Mouse (Mus musculus) embryonic facial prominence, embryonic 15.5 days (tissue): ENCODE measurements around the gene Gabra5. TPM values are rescaled to one million over a fixed set of nuclear protein-coding genes. Genes with fewer than 3 reads are reported as not detected.

Experiments used
- ATAC-seq: fragments of 200-750 bp; cut with Nextera tagmentation; 2 replicates; pipeline ENCODE4 v1.8.0; 2017; ENCODE audit warnings: low read depth, moderate TSS enrichment; ENCODE audit not compliant: insufficient number of reproducible peaks, low FRiP score, low TSS enrichment
- H3K27ac ChIP-seq: fragments of 300-500 bp; sonication (generic); replicated peaks from 2 replicates; pipeline ENCODE4 v1.5.1; 2015; ENCODE audit warnings: mild to moderate bottlenecking, inconsistent platforms
- H3K27me3 ChIP-seq: fragments of 300-500 bp; sonication (generic); 2 replicates; pipeline ENCODE4 v1.6.1; 2015; ENCODE audit warnings: inconsistent platforms
- H3K36me3 ChIP-seq: fragments of 300-500 bp; sonication (generic); 2 replicates; pipeline ENCODE4 v1.6.1; 2015; ENCODE audit warnings: mild to moderate bottlenecking, inconsistent platforms
- H3K4me1 ChIP-seq: fragments of 300-500 bp; sonication (generic); 2 replicates; pipeline ENCODE4 v1.6.1; 2015; ENCODE audit warnings: inconsistent platforms
- H3K4me2 ChIP-seq: fragments of 300-500 bp; sonication (generic); replicated peaks from 2 replicates; pipeline ENCODE4 v1.6.1; 2015; ENCODE audit warnings: mild to moderate bottlenecking, inconsistent platforms
- H3K4me3 ChIP-seq: fragments of 300-500 bp; sonication (generic); replicated peaks from 2 replicates; pipeline ENCODE4 v1.5.1; 2015; ENCODE audit warnings: mild to moderate bottlenecking, inconsistent platforms
- H3K9ac ChIP-seq: fragments of 300-500 bp; sonication (generic); 2 replicates; pipeline ENCODE4 v1.6.1; 2015; ENCODE audit warnings: inconsistent platforms
- H3K9me3 ChIP-seq: fragments of 300-500 bp; sonication (generic); replicated peaks from 2 replicates; pipeline ENCODE4 v1.6.1; 2016; ENCODE audit warnings: inconsistent platforms
- WGBS: fragments of 180-500 bp; shearing (Covaris S2); methylation state at CpG from one replicate; pipeline ENCODE4 v1.1.7; 2015; 5-methylcytosine and 5-hydroxymethylcytosine counted together
- polyA plus RNA-seq: library from polyadenylated mRNA; unstranded; fragments of >200 nt; fragmentation: Nextera tagmentation; extraction: Ambion mirVana; gene quantifications from 2 replicates; pipeline ENCODE4 v1.2.1, GENCODE M21; 2015

The Gabra5 gene
- polyA plus RNA-seq, result 0.93 and 1.5 TPM in 2 replicates

DNA sequence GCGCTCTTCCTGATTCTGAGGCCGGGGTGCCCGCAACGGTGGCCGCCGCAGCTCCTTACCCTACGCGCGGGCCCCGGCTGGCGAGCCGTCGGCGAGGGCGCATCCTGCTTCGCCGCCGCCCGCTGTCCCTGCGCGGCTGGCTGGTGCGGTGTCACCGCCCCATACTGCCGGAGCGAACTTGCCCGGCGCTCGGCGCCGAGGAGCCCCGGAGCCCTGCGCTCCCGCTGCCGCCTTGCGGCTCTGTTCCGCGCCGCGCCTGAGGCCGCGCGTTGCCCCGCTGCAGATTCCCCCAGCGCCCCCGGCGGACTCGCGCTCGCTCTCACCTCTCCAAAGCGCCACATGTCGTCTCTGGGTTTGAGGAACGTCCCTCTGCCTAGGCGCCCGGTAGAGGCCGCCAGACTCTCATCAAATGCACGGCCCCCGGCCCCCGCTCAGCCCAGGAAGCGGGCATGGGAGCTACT, at the start of gene Gabra5:
Gene Gabra5 (minus strand): TSS at position 379 of the 461 bp plus-strand sequence.
- peaks cover 56% of the 10 kb centered on the region for H3K27me3 ChIP-seq
- under 1% methylated on average over 59 of the region's 59 CpGs for WGBS
- peak; percentile 29; the same call in 1 of the 2 replicates for ATAC-seq

DNA sequence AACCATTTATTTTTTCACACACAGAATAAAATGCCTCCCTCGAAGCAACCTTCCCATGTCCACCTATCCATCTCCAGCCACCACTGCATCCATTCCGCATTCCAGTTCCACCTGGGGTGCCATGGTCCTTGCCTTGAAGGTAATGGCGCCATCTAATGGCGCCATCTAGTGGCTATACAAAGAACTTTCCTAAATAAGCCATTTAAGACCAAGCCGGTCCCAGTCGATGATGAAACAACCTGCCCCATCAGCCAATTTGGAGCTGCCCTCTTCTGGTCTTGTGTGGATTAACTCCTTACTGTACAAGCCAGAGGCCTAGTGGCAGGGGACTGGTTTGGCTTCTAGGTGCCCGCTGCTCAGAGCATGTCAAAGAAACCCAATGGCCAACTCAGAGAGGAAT, 28.7 kb upstream of the Gabra5 start:
- no peaks in the 10 kb centered on the region for H3K36me3 ChIP-seq
- H3K4me1 ChIP-seq, result no peaks in the 10 kb centered on the region
- no peak for ATAC-seq
- no peak overlapping the region for H3K4me3 ChIP-seq
- no peaks in the 10 kb centered on the region for H3K9me3 ChIP-seq
- no peak overlapping the region for H3K9ac ChIP-seq
- H3K27ac ChIP-seq, result no peak overlapping the region
- H3K27me3 ChIP-seq, result no peaks in the 10 kb centered on the region
- 20% methylated on average over 7 of the region's 7 CpGs for WGBS
- no peak overlapping the region for H3K4me2 ChIP-seq

More for the DNA sequence above, at the start of gene Gabra5:
- peak within 1 kb of the TSS; percentile 69 for H3K4me2 ChIP-seq
- no peaks in the 10 kb centered on the region for H3K9me3 ChIP-seq
- peak within 1 kb of the TSS; percentile 42 for H3K4me3 ChIP-seq
- peaks cover 12% of the 10 kb centered on the region for H3K4me1 ChIP-seq
- no peaks in the 10 kb centered on the region for H3K36me3 ChIP-seq
- no peak within 1 kb of the TSS for H3K9ac ChIP-seq
- no peak within 1 kb of the TSS for H3K27ac ChIP-seq

DNA sequence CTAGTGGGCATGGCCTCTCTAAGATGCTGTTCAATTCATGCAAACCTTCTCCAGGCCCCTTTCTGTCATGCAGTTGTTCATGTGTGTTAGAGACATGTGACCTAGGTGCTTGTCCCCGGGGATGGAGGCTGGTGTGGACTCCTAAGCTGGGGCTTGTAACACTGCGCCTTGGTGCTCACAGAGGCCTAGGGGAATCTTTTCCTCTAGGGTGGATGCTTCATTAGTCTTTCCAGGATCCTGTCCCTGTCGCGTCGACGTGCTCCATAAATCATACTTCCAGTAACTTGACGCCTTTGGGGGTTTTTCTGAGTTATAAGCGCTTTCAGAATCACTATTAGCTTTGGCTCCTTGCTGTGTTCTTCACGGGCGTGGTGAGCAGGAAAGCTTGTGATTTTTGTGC, 22.8 kb upstream of the Gabra5 start:
- H3K27me3 ChIP-seq, result no peaks in the 10 kb centered on the region
- H3K9ac ChIP-seq, result no peak overlapping the region
- no peak for ATAC-seq
- WGBS, result 83% methylated on average over 10 of the region's 10 CpGs
- H3K4me3 ChIP-seq, result no peak overlapping the region
- H3K9me3 ChIP-seq, result no peaks in the 10 kb centered on the region
- H3K27ac ChIP-seq, result no peak overlapping the region
- no peaks in the 10 kb centered on the region for H3K4me1 ChIP-seq
- no peak overlapping the region for H3K4me2 ChIP-seq
- H3K36me3 ChIP-seq, result no peaks in the 10 kb centered on the region

DNA sequence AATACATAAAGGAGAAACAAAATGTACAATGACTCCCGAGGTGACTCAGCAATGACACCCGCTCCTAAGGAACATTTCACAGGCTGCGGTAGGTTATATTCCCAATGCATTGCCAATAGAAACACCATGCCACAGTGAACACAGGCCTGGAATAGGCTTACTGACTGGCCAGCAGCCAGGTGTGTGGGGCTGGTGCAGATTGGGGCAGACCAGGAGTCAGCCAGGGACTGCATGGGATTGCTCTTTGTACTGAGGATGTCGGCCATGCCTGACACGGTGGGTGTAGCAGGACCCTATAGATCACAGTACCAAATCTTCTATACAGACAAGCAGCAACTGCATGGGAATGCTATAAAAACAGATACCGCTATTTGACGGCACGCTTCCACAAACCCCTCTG, 20.1 kb upstream of the Gabra5 start:
- Histone ChIP-seq H3K27me3 (no peaks in the 10 kb centered on the region), H3K4me3 (no peak overlapping the region), H3K4me2 (no peak overlapping the region), H3K9ac (no peak overlapping the region), H3K9me3 (no peaks in the 10 kb centered on the region), H3K27ac (no peak overlapping the region), H3K36me3 (no peaks in the 10 kb centered on the region), H3K4me1 (no peaks in the 10 kb centered on the region)
- no peak for ATAC-seq
- WGBS, result 86% methylated on average over 8 of the region's 8 CpGs

DNA sequence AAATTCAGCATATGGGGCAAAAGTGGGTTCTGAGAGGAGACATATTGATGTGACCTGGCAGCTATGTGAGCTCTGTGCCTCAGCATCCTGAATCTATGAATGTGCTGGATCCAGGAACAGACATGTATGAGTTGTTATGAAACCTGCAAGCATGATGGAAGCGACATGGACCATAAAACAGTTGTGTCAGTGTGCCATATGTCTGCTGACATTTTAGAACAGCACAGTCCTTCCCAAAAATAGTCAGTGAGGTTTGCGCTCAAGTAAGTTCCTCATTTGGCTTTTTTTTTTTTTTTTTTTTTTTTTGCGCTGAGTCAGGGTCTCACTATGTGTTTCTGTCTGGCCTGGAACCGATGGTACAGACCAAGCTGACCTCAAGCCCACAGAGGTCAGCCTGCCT, 19.6 kb upstream of the Gabra5 start:
- Histone ChIP-seq H3K27me3 (no peaks in the 10 kb centered on the region), H3K36me3 (no peaks in the 10 kb centered on the region), H3K4me3 (no peak overlapping the region), H3K9me3 (no peaks in the 10 kb centered on the region), H3K4me1 (no peaks in the 10 kb centered on the region), H3K27ac (no peak overlapping the region), H3K9ac (no peak overlapping the region), H3K4me2 (no peak overlapping the region)
- ATAC-seq, result no peak
- 80% methylated on average over 4 of the region's 4 CpGs for WGBS

DNA sequence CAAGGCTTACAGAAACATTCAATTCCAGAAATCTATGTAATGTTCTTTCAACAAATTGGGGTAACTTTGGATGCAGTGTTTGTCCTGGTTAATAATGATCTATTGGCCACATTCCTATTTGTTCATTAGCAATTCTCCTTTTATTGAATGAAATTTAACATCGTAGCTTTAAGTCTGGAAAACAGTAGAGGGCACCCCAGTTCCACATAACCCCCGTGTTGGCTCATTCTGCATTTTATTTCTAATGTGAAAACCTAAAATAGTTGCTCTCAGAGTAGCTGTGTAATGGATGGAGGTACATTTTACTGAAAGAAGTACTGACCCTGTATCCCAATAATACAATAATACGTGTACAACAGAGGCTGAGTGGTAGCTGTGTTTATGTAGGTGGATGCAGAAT, 3.1 kb upstream of the Gabra5 start:
- H3K4me3 ChIP-seq, result no peak overlapping the region
- no peak overlapping the region for H3K9ac ChIP-seq
- H3K4me1 ChIP-seq, result peaks cover 12% of the 10 kb centered on the region
- H3K4me2 ChIP-seq, result no peak overlapping the region
- no peaks in the 10 kb centered on the region for H3K36me3 ChIP-seq
- peaks cover 39% of the 10 kb centered on the region for H3K27me3 ChIP-seq
- ATAC-seq, result no peak
- WGBS, result 23% methylated on average over 3 of the region's 3 CpGs
- no peaks in the 10 kb centered on the region for H3K9me3 ChIP-seq
- no peak overlapping the region for H3K27ac ChIP-seq

DNA sequence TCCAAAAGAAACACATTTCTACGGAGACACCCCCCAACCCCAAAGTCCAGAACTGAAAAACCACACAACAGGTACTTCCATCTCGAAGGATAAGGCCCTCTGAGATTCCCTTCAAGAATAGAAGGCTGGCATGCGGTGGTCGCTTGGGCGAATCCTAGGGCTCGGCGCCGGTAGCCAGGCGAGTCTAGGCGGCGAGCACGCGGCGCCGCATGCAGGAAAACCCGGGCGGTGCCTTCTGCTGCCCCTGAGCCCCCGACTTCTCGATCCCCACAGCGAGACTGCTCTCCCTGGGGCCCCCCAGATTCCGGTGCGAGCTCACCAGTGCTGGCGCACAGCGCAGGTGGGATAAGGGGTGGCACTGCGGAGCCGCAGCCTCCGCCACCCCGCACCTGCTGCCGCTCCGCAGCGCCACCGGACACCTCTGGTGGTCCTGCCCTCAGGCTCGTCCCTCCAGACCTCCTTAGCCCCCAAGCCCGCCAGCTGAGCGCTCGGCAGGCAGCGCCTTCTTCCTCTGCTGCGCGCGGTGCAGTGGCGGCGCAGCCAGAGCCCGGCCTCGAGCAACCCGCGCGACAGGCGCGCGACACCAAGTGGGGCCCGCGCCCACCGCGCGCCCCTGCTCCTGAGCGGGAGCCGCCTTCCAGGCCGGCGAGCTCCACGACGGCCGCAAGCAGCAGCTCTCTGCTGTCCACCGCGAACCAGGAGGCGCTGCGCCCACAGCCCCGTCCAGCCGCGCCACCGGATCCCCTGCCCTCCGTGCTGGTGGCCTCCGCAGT, 813 bp downstream of the Gabra5 start:
- no peak overlapping the region for H3K27ac ChIP-seq
- H3K9me3 ChIP-seq, result no peaks in the 10 kb centered on the region
- 2% methylated on average over 66 of the region's 72 CpGs for WGBS
- H3K9ac ChIP-seq, result no peak overlapping the region
- 0 out of 2 replicates have a peak, but pooled peaks have one; percentile 11 for ATAC-seq
- H3K36me3 ChIP-seq, result no peaks in the 10 kb centered on the region
- peaks cover 12% of the 10 kb centered on the region for H3K4me1 ChIP-seq
- H3K4me2 ChIP-seq, result peak overlapping the region; percentile 69
- peaks cover 56% of the 10 kb centered on the region for H3K27me3 ChIP-seq
- peak overlapping the region; percentile 42 for H3K4me3 ChIP-seq

DNA sequence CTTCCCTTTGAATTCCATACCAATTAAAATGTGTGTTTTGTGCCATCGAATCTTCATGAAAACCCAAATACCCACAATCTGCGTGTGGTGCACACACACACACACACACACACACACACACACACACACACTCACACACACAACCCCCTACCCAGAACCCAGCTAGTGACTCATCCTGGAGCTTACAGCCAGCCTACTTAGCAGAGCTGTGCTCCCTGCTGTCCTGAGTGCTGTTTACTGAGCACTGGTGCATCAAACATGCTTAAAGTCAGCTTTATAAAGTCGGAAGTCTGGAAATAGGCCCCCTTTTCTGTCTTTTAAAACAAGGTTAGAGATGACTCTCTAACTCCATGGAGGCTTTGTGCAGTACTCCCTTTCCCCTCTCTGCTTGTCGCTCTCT, 7.0 kb downstream of the Gabra5 start:
- no peak for ATAC-seq
- peaks cover 15% of the 10 kb centered on the region for H3K27me3 ChIP-seq
- H3K4me3 ChIP-seq, result no peak overlapping the region
- no peaks in the 10 kb centered on the region for H3K36me3 ChIP-seq
- no peak overlapping the region for H3K27ac ChIP-seq
- H3K4me2 ChIP-seq, result no peak overlapping the region
- no peaks in the 10 kb centered on the region for H3K4me1 ChIP-seq
- H3K9me3 ChIP-seq, result no peaks in the 10 kb centered on the region
- WGBS, result 73% methylated on average over 4 of the region's 4 CpGs
- no peak overlapping the region for H3K9ac ChIP-seq

DNA sequence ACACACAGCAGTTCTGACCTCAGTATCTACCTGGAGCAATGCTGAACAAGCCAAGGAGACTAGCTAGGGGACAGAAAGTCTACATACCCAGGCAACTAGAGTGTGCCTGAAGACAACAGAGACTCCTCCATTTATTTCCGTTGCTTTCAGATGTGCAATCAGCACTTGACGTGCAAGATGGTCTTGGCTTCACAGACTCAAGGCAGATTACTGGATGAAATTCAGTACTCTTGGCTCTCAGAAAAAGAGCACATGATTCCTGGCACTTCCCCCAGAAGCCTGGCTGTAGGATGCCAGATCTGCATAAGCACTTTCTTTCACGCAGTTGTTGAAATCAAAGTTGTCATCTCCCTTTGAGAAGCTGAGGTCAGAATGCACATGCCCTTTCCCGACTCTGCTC, 18.1 kb downstream of the Gabra5 start:
- Histone ChIP-seq H3K9me3 (no peaks in the 10 kb centered on the region), H3K4me3 (no peak overlapping the region), H3K27me3 (no peaks in the 10 kb centered on the region), H3K4me1 (no peaks in the 10 kb centered on the region), H3K9ac (no peak overlapping the region), H3K4me2 (no peak overlapping the region), H3K36me3 (no peaks in the 10 kb centered on the region), H3K27ac (no peak overlapping the region)
- no peak for ATAC-seq
- 61% methylated on average over 4 of the region's 4 CpGs for WGBS

DNA sequence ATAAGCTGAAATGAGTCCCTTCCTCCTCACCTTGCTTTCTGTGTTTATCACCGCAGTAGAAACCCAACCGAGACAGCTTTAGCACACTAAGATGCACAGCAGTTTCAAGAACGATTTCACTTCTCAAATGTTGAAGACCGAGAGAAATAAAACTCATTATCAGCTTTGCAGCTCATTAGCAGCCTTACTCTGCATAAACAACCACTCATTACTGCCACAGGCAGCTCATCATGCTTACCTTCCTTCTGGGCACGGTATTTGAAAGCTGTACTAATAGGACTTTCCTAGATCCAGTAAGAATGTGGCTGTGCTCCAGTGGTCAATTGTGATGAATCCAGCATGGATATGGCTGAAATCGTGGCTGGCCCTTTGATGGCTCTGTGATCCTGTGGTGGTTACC, 23.0 kb downstream of the Gabra5 start:
- no peak overlapping the region for H3K9ac ChIP-seq
- H3K27me3 ChIP-seq, result no peaks in the 10 kb centered on the region
- no peak overlapping the region for H3K4me3 ChIP-seq
- H3K36me3 ChIP-seq, result no peaks in the 10 kb centered on the region
- no peak for ATAC-seq
- 80% methylated on average over 6 of the region's 6 CpGs for WGBS
- H3K27ac ChIP-seq, result no peak overlapping the region
- no peaks in the 10 kb centered on the region for H3K4me1 ChIP-seq
- no peak overlapping the region for H3K4me2 ChIP-seq
- no peaks in the 10 kb centered on the region for H3K9me3 ChIP-seq

DNA sequence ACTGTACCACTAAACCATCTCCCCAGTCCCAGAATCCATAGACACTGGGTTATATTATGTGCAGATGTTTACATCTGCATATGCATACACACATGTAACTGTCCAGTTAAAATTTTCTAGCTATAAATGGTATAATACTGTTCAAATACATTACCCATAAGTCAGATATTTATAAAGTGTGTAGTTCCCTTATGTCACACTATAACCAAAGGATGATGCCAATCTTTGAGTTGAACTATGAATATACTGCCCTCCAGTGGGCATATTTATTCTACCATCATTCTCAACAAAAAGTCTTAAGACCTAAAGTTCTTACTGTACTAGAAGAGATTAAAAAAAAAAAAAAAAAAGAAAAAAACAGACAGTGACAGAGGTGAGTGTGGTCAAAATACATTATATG, 27.0 kb downstream of the Gabra5 start:
- ATAC-seq, result no peak
- no peaks in the 10 kb centered on the region for H3K9me3 ChIP-seq
- H3K4me3 ChIP-seq, result no peak overlapping the region
- H3K27me3 ChIP-seq, result no peaks in the 10 kb centered on the region
- H3K27ac ChIP-seq, result no peak overlapping the region
- no peaks in the 10 kb centered on the region for H3K36me3 ChIP-seq
- H3K4me1 ChIP-seq, result no peaks in the 10 kb centered on the region
- no peak overlapping the region for H3K9ac ChIP-seq
- no peak overlapping the region for H3K4me2 ChIP-seq
